Mouse (Mus musculus) heart, postnatal 0 days (tissue): ENCODE measurements around the gene Lhcgr.

Experiments used
- CTCF ChIP-seq: IDR thresholded peaks from 2 replicates; pipeline ENCODE4 v1.5.1; 2016; ENCODE audit warnings: antibody characterized with exemption, control low read depth, low read depth
- EP300 ChIP-seq: IDR thresholded peaks from 2 replicates; pipeline ENCODE4 v1.6.1; 2016; ENCODE audit warnings: antibody characterized with exemption, low read depth

DNA sequence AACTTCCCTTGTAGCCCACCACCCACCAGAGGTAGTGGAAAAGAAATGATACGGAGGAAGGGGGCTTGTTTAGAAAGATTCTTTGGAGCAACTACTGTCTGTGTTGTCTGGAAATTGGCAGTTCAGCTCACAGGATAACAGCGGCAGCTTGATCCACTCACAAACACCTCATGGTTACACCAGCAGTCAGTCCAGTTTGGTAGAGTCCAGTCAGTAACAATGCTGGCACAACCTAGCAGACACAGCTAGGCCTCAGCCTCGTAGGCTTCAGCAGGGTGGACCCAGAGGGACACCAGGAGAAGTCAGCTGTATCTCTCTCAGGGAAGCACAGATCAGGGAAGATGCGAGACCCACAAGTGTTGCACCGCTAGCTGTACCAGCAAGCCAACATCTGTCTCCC is 19.0 kb upstream of the Lhcgr start:
- no peak for TF ChIP-seq CTCF
- no peak for TF ChIP-seq EP300
